Mouse (Mus musculus) mesoderm, embryonic 11.5 days (tissue): ENCODE measurements around the gene Mpc1.

Experiments
- DNase-seq: peaks from one replicate; pipeline ENCODE4 v3.0.0-alpha.2; 2012; ENCODE audit warnings: low read depth, low spot score

Gene Mpc1

DNA sequence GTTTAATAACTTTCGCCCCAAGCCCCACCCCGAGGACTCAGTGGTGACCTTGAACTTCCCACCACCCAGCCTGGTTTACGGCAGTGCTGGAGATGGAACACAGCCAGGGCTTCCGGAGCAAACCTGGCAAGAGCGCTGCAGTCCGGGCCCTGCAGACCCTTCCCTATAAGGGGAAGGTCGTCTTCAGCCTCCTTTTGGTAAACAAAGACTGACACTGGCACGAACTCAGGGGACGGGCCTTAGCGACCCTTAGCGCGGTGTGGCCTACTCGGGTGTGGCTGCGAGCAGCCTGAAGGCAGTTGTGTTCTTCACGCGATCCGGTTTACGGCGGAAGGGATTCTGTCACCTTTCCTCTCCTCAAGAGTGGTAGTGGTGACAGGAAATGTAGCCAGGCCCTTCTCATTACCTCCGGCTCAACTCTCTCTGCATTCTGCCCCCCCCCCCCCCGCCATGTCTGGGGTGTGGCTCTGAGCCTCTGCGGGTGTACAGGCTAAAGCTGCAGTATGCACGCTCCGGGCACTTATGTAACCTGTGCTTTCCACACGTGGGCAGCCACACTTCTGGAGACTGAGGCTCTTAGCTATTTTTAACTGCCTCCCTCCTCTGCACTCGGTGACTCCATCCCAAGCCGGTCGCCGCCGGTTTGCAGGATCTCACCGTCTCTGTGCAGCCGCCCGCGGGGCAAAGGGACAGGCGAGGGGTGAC is at the start of gene Mpc1:
TSS of gene Mpc1 (plus strand) at position 84 of the 705 bp plus-strand sequence.
- DNase-seq = peak; percentile 48

GRCm38 (mm10) chr17:8233618-8234214 is 49.0 kb upstream of the Mpc1 start:
- DNase-seq = no peak

DNA sequence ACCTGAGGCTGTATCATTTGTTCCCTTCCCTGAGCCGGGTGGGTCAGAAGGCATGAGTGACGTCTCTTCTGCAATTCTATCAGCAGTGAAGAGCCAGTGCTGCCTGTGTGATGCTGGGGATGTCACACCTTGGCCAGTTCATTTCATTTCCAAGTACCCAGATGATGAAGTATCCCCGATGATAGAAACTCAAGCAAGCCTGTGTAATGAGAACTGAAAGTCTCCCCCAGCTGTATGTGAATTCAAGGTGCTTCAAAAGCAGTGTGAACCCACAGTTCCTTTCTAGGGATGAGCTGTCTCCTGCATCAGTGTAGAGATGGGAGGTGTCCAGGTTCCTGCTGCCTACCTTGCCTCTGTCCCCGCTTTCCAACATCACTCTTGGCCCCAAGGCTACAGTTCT is 48.2 kb upstream of the Mpc1 start:
- DNase-seq = no peak

GRCm38 (mm10) chr17:8235743-8236142 is 47.0 kb upstream of the Mpc1 start, which contains the start of gene Ccr6:
Ccr6 (plus strand) TSS chr17:8236043.
- DNase-seq = no peak

- no peak for DNase-seq
These were observed 44.5 kb upstream of the Mpc1 start for GRCm38 (mm10) chr17:8238012-8238710.

DNA sequence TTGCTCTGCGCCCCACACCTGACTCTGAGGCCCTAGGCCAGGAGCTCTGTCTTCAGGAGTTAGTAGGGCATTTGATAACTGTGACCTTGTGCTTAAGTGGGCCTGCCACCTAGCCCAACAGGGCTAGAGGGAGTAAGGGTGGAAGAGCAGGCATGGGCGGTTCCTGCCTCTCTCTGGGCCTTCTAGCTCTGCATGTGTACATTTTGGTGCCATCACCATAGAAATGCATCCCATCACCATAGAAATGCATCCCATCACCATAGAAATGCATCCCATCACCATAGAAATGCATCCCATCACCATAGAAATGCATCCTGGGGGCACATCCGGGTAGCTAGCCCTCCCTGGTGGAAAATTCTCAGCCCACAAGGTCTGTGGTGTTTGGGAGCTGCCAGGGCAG is 43.1 kb upstream of the Mpc1 start:
- DNase-seq = no peak

- no peak for DNase-seq
These were observed 42.2 kb upstream of the Mpc1 start for GRCm38 (mm10) chr17:8240517-8240916.

DNA sequence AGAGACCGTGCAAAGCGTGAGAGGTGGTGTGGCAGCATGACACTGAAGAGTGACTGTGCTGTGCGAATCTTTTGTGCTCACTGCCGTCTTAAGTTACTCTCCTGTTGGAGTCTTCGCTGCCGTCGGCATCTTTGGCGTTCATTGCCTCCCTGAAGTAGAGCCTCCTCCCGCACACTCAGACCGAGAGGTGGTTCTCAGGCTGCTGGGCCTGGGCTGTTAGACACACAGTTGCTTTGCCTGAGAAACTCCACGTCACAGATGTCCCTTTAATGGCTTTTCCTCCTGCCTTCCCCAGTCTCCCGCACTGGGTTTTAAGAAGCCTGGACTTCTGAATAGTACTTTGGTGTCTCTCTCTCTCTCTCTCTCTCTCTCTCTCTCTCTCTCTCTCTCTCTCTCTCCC is 41.1 kb upstream of the Mpc1 start:
- DNase-seq = no peak

- DNase-seq = no peak
These were observed 40.5 kb upstream of the Mpc1 start for GRCm38 (mm10) chr17:8242186-8242585.

DNA sequence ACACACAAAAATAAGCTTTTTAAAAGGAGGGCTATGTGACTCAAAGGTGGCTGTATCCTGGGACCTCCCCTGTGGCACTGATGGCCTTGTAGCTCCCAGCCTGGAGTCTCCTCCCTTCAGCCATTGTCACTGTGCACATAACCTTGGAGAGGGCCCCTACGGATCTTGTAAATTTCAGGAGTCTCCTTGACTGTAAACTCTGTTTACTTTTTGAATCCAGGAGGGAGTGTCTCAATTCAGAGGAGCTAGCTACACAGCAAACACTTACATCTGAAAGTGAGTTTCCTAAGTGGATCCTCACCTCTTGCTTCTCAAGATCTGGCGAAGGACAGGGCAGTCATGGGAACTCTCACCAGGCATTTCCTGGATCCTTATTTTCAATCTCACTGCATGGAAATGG is 38.6 kb upstream of the Mpc1 start:
- no peak for DNase-seq

DNA sequence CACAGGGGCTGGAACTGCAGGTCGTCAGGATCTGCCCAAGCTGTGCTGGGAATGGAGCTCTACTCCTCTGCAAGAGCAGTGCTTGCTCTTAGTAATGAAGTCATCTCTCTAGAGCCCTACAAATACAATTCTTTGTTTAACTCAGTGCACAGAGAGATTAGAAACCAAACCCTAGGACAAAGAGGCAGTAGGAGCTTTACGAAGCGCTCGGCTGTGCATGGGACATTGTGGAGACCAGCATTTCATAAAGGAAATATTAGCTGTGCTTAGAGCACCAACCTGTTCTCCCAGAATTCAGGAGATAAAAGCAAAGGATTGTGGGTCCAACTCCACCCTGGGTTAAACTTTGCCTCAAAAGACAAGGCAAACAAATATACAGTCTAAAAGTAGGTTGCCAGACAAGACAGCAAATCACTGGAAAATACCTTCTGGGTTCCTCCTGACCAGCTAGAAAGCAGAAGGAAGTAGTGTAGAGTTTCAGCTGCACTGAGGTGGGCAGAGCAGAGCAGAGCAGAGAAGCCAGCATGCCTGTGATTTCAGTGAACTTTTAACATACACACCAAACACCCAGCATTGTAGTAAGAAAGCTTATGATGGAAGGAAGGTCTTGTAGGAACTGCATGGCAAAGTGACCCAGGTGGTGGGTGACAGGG is 36.5 kb upstream of the Mpc1 start:
- no peak for DNase-seq

- DNase-seq = no peak
These were observed 31.0 kb upstream of the Mpc1 start for GRCm38 (mm10) chr17:8251704-8252103.

- no peak for DNase-seq
These were observed 28.4 kb upstream of the Mpc1 start for GRCm38 (mm10) chr17:8254268-8254667.

DNA sequence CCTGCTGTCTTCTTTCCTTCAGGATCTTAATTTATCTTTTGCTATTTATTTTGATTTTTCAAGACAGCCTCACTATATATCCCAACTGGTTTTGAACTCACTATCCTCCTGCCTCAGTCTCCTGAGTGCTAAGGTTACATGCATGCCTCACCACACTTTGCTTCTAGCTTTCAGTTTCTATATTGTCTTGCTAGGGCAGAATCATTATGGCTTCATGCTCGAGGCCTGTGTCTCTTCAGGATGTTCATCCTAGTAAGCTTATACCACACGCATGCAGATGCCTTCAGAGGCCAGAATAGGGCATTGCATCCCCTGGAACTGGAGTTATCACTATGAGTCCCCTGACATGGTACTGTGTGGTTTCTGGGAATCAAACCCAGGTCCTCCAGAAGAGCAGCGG is 27.8 kb upstream of the Mpc1 start:
- no peak for DNase-seq

DNA sequence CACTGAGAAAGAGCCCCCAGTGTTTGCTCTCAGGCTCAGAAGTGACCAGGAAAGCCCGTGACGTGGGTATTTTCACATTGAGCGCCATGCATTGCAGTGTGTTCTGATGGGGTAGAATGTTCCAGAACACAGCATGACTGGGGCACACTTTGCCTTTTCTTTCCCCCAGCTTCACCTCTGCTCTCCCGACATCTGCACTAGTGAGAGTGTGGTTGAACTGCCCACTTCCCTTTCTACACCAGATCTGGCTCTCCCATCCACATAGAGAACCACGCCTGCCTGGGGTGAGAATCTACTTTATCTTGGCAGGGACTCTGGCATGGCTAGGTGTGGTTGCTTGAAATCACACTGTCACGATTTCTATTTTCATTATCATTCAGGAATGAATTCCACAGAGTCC is 27.1 kb upstream of the Mpc1 start:
- no peak for DNase-seq

DNA sequence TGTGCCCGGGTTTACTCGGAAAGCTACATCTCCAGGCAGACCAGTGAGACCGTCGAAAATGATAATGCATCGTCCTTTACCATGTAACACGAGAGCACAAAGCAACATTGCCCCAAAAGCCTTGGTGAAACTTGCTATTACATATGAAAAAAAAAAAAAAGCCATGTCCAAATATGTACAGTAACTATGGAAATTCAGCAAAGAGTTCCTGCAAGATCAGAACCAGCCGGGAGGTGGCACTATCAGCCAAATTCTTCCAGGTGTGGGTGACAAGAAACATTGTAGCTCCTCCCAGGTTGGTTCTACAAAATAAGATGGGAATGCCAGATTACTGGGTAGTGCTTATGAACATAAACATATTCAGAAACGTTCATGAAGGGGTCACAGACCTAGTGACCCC is 25.7 kb upstream of the Mpc1 start:
- DNase-seq = no peak

DNA sequence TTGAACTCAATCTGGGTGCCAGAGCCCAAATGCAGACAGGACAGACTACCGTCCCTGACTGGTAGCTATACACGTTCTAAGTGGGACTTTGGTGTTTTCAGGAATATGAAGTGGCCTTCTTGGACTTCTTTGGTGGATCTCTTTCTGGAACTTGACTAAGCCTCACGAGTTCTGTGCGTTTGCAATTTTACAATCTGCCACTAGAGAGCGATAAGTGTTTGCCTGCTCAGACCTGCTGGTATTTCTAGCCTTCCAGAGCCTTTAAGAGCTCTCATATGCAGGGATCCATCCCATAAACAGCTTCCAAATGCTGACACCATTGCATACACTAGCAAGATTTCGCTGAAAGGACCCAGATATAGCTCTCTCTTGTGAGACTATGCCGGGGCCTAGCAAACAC is 18.1 kb upstream of the Mpc1 start:
- DNase-seq = peak; percentile 57

GRCm38 (mm10) chr17:8272054-8272749 is 10.5 kb upstream of the Mpc1 start:
- no peak for DNase-seq

- no peak for DNase-seq
These were observed 9.8 kb upstream of the Mpc1 start for GRCm38 (mm10) chr17:8272951-8273350.

DNA sequence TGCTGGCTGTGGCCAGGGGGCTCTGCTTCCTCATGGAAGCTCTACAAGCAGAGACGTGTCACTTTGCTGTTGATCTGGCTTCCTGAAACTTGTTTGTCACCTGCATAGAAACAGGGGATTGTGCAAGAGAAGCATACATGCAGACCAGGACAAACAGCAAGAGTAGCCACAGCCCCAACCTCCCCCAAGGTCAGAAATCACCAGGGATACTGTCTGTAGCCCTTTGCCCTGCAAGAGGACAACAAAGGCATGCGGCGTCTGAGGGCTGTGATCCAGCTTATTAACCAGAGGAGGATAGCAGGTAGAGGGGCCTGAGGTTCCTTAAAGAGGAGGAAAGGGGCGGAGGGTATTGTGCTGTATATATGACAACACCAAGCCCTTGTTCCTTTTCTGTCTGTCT is 6.6 kb upstream of the Mpc1 start:
- DNase-seq = no peak

- DNase-seq = no peak
These were observed 6.0 kb upstream of the Mpc1 start for GRCm38 (mm10) chr17:8276680-8277079.

DNA sequence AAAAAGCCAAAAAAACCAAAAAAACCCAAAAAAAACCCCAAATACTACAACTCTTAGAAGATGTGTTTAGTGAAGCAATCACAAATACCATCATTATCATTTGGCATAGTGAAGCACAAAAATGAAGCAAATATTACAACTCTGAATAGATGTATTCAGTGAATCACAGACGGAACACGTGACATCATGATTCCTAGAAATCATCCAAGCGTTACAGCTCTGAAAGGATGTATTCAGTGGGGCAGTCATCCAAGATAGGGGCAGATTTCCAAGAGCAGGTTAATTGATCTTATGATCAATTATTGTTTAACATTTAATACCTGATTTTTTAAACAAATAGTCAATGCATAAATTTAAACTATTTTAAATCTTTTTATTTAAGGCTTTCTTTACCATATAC is 5.4 kb upstream of the Mpc1 start:
- no peak for DNase-seq
